Mouse (Mus musculus): ENCODE data around the gene Fgd6. TPM values are rescaled to one million over a fixed set of nuclear protein-coding genes. Genes with fewer than 3 reads are reported as not detected.

Fgd6 gene
- polyA plus RNA-seq, 1 experiment = 12.1 TPM

- H3K4me1 ChIP-seq (ENCODE audit: control insufficient read depth, insufficient read depth, low read length) = no peaks in the 10 kb centered on the region
- no peak for TF ChIP-seq POLR2A (IDR thresholded peaks at IDR 0.05; ENCODE audit: control insufficient read depth, low read depth, low read length)
- no peak for TF ChIP-seq CTCF (IDR thresholded peaks at IDR 0.05; ENCODE audit: control insufficient read depth, insufficient read depth, insufficient replicate concordance, low read depth, low read length)
- H3K27me3 ChIP-seq (ENCODE audit: control insufficient read depth, insufficient read depth, low read length) = no peaks in the 10 kb centered on the region
- no peak overlapping the region for H3K4me3 ChIP-seq (ENCODE audit: control insufficient read depth, low read depth, low read length)
- no peak overlapping the region for H3K27ac ChIP-seq (ENCODE audit: control insufficient read depth, insufficient read depth, low read depth, low read length)
- peaks cover 1% of the 10 kb centered on the region; the same call in 1 of the 2 replicates for H3K36me3 ChIP-seq (ENCODE audit: control insufficient read depth, insufficient read depth, low read length)
Measured at GRCm38 (mm10) chr10:94045301-94045700, 9.5 kb downstream of the Fgd6 start.

GRCm38 (mm10) chr10:94047024-94047423 is 11.2 kb downstream of the Fgd6 start:
- Histone ChIP-seq H3K36me3 (ENCODE audit: control insufficient read depth, insufficient read depth, low read length) (peaks cover 1% of the 10 kb centered on the region; the same call in 1 of the 2 replicates), H3K4me3 (ENCODE audit: control insufficient read depth, low read depth, low read length) (no peak overlapping the region), H3K27ac (ENCODE audit: control insufficient read depth, insufficient read depth, low read depth, low read length) (no peak overlapping the region), H3K4me1 (ENCODE audit: control insufficient read depth, insufficient read depth, low read length) (no peaks in the 10 kb centered on the region), H3K27me3 (ENCODE audit: control insufficient read depth, insufficient read depth, low read length) (no peaks in the 10 kb centered on the region)
- TF ChIP-seq CTCF (IDR thresholded peaks at IDR 0.05; ENCODE audit: control insufficient read depth, insufficient read depth, insufficient replicate concordance, low read depth, low read length) = no peak
- TF ChIP-seq POLR2A (IDR thresholded peaks at IDR 0.05; ENCODE audit: control insufficient read depth, low read depth, low read length) = no peak

GRCm38 (mm10) chr10:94047845-94048559 is 12.2 kb downstream of the Fgd6 start:
- no peaks in the 10 kb centered on the region for H3K4me1 ChIP-seq (ENCODE audit: control insufficient read depth, insufficient read depth, low read length)
- no peaks in the 10 kb centered on the region for H3K27me3 ChIP-seq (ENCODE audit: control insufficient read depth, insufficient read depth, low read length)
- H3K4me3 ChIP-seq (ENCODE audit: control insufficient read depth, low read depth, low read length) = no peak overlapping the region
- no peak overlapping the region for H3K27ac ChIP-seq (ENCODE audit: control insufficient read depth, insufficient read depth, low read depth, low read length)
- peaks cover 1% of the 10 kb centered on the region; the same call in 1 of the 2 replicates for H3K36me3 ChIP-seq (ENCODE audit: control insufficient read depth, insufficient read depth, low read length)
- TF ChIP-seq CTCF (IDR thresholded peaks at IDR 0.05; ENCODE audit: control insufficient read depth, insufficient read depth, insufficient replicate concordance, low read depth, low read length) (no peak), POLR2A (IDR thresholded peaks at IDR 0.05; ENCODE audit: control insufficient read depth, low read depth, low read length) (no peak)

GRCm38 (mm10) chr10:94049121-94049520 is 13.3 kb downstream of the Fgd6 start:
- Histone ChIP-seq H3K4me1 (ENCODE audit: control insufficient read depth, insufficient read depth, low read length) (no peaks in the 10 kb centered on the region), H3K27me3 (ENCODE audit: control insufficient read depth, insufficient read depth, low read length) (no peaks in the 10 kb centered on the region), H3K36me3 (ENCODE audit: control insufficient read depth, insufficient read depth, low read length) (no peaks in the 10 kb centered on the region; the same call in 1 of the 2 replicates), H3K27ac (ENCODE audit: control insufficient read depth, insufficient read depth, low read depth, low read length) (no peak overlapping the region), H3K4me3 (ENCODE audit: control insufficient read depth, low read depth, low read length) (no peak overlapping the region)
- TF ChIP-seq POLR2A (IDR thresholded peaks at IDR 0.05; ENCODE audit: control insufficient read depth, low read depth, low read length) (no peak), CTCF (IDR thresholded peaks at IDR 0.05; ENCODE audit: control insufficient read depth, insufficient read depth, insufficient replicate concordance, low read depth, low read length) (no peak)

GRCm38 (mm10) chr10:94050736-94051135 is 14.9 kb downstream of the Fgd6 start:
- Histone ChIP-seq H3K4me1 (ENCODE audit: control insufficient read depth, insufficient read depth, low read length) (no peaks in the 10 kb centered on the region), H3K4me3 (ENCODE audit: control insufficient read depth, low read depth, low read length) (no peak overlapping the region), H3K27ac (ENCODE audit: control insufficient read depth, insufficient read depth, low read depth, low read length) (no peak overlapping the region), H3K36me3 (ENCODE audit: control insufficient read depth, insufficient read depth, low read length) (no peaks in the 10 kb centered on the region), H3K27me3 (ENCODE audit: control insufficient read depth, insufficient read depth, low read length) (no peaks in the 10 kb centered on the region)
- TF ChIP-seq POLR2A (IDR thresholded peaks at IDR 0.05; ENCODE audit: control insufficient read depth, low read depth, low read length) = no peak
- no peak for TF ChIP-seq CTCF (IDR thresholded peaks at IDR 0.05; ENCODE audit: control insufficient read depth, insufficient read depth, insufficient replicate concordance, low read depth, low read length)

- no peaks in the 10 kb centered on the region for H3K27me3 ChIP-seq (ENCODE audit: control insufficient read depth, insufficient read depth, low read length)
- H3K36me3 ChIP-seq (ENCODE audit: control insufficient read depth, insufficient read depth, low read length) = no peaks in the 10 kb centered on the region
- TF ChIP-seq POLR2A (IDR thresholded peaks at IDR 0.05; ENCODE audit: control insufficient read depth, low read depth, low read length) = no peak
- no peak for TF ChIP-seq CTCF (IDR thresholded peaks at IDR 0.05; ENCODE audit: control insufficient read depth, insufficient read depth, insufficient replicate concordance, low read depth, low read length)
- H3K4me3 ChIP-seq (ENCODE audit: control insufficient read depth, low read depth, low read length) = no peak overlapping the region
- H3K27ac ChIP-seq (ENCODE audit: control insufficient read depth, insufficient read depth, low read depth, low read length) = no peak overlapping the region
- no peaks in the 10 kb centered on the region for H3K4me1 ChIP-seq (ENCODE audit: control insufficient read depth, insufficient read depth, low read length)
Measured at GRCm38 (mm10) chr10:94056487-94056886, 20.7 kb downstream of the Fgd6 start.

GRCm38 (mm10) chr10:94059618-94060055 is 23.8 kb downstream of the Fgd6 start:
- no peak overlapping the region for H3K4me3 ChIP-seq (ENCODE audit: control insufficient read depth, low read depth, low read length)
- TF ChIP-seq CTCF (IDR thresholded peaks at IDR 0.05; ENCODE audit: control insufficient read depth, insufficient read depth, insufficient replicate concordance, low read depth, low read length) = no peak
- TF ChIP-seq POLR2A (IDR thresholded peaks at IDR 0.05; ENCODE audit: control insufficient read depth, low read depth, low read length) = no peak

More at GRCm38 (mm10) chr10:94059618-94060055, 23.8 kb downstream of the Fgd6 start:
- Histone ChIP-seq H3K4me1 (ENCODE audit: control insufficient read depth, insufficient read depth, low read length) (no peaks in the 10 kb centered on the region), H3K27me3 (ENCODE audit: control insufficient read depth, insufficient read depth, low read length) (no peaks in the 10 kb centered on the region), H3K27ac (ENCODE audit: control insufficient read depth, insufficient read depth, low read depth, low read length) (no peak overlapping the region), H3K36me3 (ENCODE audit: control insufficient read depth, insufficient read depth, low read length) (no peaks in the 10 kb centered on the region)

Measured in testis, adult 2 months (tissue).